Mouse (Mus musculus) left cerebral cortex, adult 9 months (tissue): Measurements from ENCODE around the gene Zfp768.
A peak's percentile ranks its signal among the peaks of the same experiment; 100 is the strongest.
"Not testable (repeated sequence)": the region's sequence is repeated elsewhere in the genome, so short reads cannot be mapped to it uniquely, and the experiment has no call there.

Experiments
- DNase-seq, 2 experiments: peaks; one replicate each; pipeline ENCODE4 v3.0.0; 2022; ENCODE audit warnings: low spot score in 2 of 2

Gene Zfp768

GRCm38 (mm10) chr7:127357871-127358270 lies 12.5 kb upstream of the Zfp768 start:
- no peak for DNase-seq

GRCm38 (mm10) chr7:127355796-127356195 lies 10.4 kb upstream of the Zfp768 start:
- no peak for DNase-seq

- no peak for DNase-seq
Observed at GRCm38 (mm10) chr7:127351230-127352004, 6.0 kb upstream of the Zfp768 start.

GRCm38 (mm10) chr7:127346676-127347075 lies 1.3 kb upstream of the Zfp768 start:
- no peak for DNase-seq

GRCm38 (mm10) chr7:127345092-127345491 lies 297 bp downstream of the Zfp768 start:
- DNase-seq, result no peak

GRCm38 (mm10) chr7:127344371-127344770 lies 1.0 kb downstream of the Zfp768 start:
- DNase-seq, result no peak

GRCm38 (mm10) chr7:127343351-127344019 lies 1.9 kb downstream of the Zfp768 start:
- no peak for DNase-seq

GRCm38 (mm10) chr7:127342888-127343287 lies 2.5 kb downstream of the Zfp768 start:
- no peak for DNase-seq

GRCm38 (mm10) chr7:127342332-127342731 lies 3.1 kb downstream of the Zfp768 start:
- no peak for DNase-seq

GRCm38 (mm10) chr7:127341861-127342260 lies 3.5 kb downstream of the Zfp768 start:
- DNase-seq, result not testable (repeated sequence)

- DNase-seq, result no peak
Observed at GRCm38 (mm10) chr7:127341356-127341755, 4.0 kb downstream of the Zfp768 start.

GRCm38 (mm10) chr7:127337636-127338035 lies 7.8 kb downstream of the Zfp768 start:
- no peak for DNase-seq

- DNase-seq, result no peak
Observed at GRCm38 (mm10) chr7:127335604-127336003, 9.8 kb downstream of the Zfp768 start.

GRCm38 (mm10) chr7:127333240-127333639 lies 12.1 kb downstream of the Zfp768 start:
- DNase-seq, result no peak

- peak in 1 of 2 experiments; percentile 44 for DNase-seq
Observed at GRCm38 (mm10) chr7:127326685-127327084, 18.7 kb downstream of the Zfp768 start.

GRCm38 (mm10) chr7:127325550-127325949 lies 19.8 kb downstream of the Zfp768 start:
- DNase-seq, result no peak

- no peak for DNase-seq
Observed at GRCm38 (mm10) chr7:127324944-127325343, 20.4 kb downstream of the Zfp768 start.

- DNase-seq, result no peak
Observed at GRCm38 (mm10) chr7:127322085-127322484, 23.3 kb downstream of the Zfp768 start.

GRCm38 (mm10) chr7:127321106-127321505 lies 24.3 kb downstream of the Zfp768 start:
- no peak for DNase-seq

GRCm38 (mm10) chr7:127313912-127314311 lies 31.5 kb downstream of the Zfp768 start:
- DNase-seq, result no peak

GRCm38 (mm10) chr7:127309951-127310350 lies 35.4 kb downstream of the Zfp768 start:
- no peak for DNase-seq

- peak in 1 of 2 experiments; percentile 76 for DNase-seq
Observed at GRCm38 (mm10) chr7:127308887-127309286, 36.5 kb downstream of the Zfp768 start.

- DNase-seq, result no peak
Observed at GRCm38 (mm10) chr7:127308431-127308830, 37.0 kb downstream of the Zfp768 start.
